Mouse (Mus musculus) left cerebral cortex, adult 11 months (tissue): Measurements from ENCODE around the gene Gm20388.

ENCODE experiments used
- DNase-seq: peaks from one replicate; pipeline ENCODE4 v3.0.0; 2022; ENCODE audit warnings: low spot score

The Gm20388 gene

DNA sequence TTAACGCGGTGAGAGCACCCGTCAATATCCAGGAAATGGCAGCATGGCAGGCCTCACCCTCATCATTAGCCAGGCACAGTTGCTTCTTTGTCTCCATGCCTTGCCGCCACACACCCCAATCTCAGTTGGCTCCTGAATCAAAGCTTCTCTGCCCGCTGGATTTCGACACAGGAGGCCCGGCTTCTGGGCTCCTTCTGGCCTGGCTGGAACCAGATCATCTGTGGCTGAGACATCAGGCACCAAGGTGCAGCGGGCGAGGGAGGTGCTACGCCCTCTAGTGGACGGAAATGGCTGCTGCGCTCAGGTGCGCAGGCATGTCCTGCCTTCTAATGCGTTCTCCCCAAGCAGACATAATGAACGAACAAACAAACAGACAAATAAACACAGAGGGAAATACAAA, 1302.6 kb downstream of the Gm20388 start:
- DNase-seq: no peak

DNA sequence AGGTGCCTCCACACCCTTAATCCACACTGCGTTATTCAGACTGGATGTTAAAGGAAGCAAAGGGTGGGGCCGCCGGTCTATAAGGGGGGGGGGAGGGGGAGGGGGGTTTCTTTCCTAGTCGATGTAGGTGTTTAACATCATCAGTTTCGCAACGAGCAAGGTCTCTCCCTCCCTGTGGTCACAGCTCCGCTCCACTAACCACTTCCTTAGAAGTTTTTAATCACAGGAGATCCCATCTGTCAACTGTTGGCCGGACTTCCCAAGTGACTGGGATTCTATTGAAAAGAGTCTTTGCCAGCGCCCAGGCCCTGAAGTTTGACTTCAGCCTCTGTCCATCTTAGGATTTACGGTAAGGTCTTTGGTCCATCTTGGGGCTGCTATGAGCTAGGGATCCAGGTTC, 1303.0 kb downstream of the Gm20388 start:
- DNase-seq: no peak

DNA sequence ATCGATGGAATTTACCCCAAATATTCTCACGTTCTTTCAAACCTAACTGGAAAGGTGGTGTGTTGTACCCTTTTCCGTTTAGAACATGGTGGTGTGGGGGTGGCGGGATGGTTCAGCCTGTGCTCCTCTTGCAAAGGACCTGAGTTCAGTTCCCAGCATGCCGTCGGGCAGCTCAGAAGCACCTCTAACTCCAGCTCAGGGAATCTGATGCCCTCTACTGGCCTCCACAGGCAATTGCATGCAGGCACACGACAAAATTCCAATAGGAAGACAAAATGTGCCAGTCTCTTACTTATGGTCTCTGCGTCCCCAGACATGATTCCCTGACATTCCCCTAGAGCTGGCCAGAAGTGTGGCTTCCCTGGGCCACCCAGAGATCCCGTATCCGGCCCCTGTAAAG, 1304.3 kb downstream of the Gm20388 start:
- DNase-seq: no peak

DNA sequence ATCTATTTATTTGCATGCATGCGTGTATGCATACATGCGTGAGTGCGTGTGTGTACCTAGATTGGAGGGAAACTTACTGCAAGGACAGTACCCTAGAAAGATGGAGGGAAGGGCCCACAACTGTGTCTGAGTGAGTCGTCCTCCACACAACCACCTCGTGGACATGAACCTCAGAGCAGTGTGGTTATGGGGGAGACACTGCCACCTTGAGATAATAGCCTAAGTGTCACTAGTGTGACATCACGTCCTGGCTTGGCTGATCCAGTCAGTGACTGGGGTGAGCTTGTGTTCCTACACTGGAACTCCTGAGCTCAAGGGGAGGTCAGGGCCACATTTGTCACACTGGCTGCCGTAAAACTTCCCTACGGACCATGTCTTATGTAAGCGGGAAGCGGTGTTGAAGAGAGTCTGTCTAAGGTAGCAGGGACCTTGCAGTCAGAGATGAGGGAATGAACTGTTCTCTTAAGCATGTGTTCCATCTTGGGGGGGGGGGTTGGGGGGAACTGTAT, 1305.9 kb downstream of the Gm20388 start:
- no peak for DNase-seq

DNA sequence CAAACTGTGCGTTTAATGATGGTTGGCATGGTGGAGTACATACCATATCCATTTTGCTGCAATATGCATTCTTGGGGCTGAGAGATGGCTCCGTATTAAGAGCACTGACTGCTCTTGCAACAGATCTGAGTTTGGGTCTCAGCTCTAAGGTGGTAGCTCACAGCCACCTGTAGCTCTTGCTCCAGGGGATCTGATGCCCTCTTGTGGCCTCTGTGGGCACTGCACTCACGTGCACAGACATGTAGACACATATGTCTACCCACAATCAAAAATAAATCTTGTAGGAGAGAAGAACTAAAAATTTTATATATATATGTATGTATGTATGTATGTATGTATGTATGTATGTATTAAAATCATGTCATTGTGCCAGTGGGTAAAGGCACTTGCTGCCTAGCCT, 1307.8 kb downstream of the Gm20388 start:
- DNase-seq: no peak

DNA sequence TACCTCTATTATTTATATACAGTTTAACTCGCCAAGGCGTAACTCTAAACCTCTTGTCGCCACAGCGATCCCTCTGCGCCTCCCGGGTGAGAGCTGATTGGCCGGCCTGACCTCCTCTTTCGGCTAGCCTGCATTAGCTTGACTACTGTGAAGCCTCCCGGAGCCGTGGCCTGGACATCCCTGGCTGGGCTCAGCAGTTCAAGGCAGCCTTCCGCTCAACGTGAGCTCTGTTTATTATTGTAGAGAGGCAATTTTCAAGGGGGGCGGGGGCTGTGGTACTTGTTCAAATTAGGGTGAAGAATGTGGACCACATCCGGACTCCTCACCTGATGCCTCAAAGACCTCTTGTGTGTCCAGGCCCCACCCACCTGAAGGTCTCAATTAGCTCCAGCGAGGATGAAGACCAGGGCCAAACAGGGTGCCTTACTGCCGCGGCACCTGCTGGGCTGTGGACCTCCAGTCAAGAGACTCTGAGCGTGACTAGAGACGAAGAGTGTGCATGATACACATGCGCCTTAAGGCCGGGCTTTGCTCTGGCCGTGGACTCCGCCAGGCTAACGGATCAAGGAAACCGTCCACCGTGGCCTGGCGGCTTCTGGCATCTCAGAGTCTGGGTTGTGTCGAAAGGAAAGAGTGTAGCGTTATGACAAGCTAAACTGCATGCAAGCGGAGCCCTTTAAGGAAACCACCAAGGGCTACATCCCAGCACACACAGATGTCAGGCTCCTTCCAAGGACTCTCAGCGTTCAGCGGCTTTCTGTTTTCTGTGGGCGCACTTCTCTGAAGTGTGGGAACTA, 1309.7 kb downstream of the Gm20388 start:
- no peak for DNase-seq

DNA sequence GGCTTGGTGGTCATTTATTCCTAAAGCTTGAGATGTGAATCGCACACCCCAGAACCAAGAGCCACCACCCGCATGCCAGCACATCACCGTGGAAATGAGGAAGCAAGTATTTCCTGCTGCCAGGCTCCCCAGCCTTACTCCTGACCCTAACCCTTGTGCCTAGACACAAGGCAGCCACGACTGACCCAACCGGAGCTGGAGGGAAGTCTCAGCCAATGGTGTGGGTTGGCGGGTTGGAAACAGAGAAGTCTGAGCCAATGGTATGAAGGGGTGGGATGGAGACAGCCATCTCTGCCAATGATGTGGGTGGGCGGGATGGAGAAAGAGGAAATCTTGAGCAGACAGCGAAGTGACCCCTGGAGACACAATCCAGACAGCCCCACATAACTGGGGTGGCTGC, 1314.1 kb downstream of the Gm20388 start:
- no peak for DNase-seq

DNA sequence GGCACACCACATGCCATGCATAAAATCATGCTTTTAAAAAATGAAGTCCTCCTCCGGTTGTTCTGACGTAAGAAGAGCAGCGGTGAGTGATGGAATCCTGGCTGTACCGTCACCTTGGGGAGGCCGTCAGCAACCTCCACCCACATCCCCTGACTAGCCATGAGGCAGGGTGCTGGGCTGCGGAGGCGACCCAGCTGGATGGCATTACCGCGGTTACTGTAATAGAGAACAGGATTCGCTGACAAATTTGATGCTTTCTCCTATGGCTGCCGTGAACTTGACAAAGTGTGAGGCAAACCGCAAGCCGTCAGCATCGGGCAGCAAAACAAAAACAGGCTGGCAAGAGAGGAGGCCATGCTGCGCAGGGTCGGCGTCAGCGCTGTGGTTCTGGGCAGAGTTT, 1317.1 kb downstream of the Gm20388 start:
- DNase-seq: no peak

DNA sequence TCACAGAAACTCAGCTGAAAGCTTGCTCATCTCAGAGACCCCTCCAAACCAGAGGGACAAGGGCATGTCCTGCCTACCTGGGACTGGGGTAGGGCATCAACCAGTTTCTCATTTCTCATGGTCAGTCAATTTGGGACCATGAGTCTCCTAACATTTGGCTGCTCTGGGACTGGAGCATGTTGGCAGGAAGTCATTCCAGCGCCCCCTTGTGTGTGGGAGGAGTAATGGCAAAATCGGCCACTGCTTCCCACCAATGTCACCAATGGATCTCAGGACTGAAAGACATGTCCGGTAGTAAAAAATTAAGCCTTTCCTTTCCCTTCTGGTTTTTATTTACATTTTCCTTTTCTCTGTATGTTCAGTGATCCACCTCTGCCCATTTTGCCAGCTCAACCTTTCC, 1318.3 kb downstream of the Gm20388 start:
- no peak for DNase-seq

DNA sequence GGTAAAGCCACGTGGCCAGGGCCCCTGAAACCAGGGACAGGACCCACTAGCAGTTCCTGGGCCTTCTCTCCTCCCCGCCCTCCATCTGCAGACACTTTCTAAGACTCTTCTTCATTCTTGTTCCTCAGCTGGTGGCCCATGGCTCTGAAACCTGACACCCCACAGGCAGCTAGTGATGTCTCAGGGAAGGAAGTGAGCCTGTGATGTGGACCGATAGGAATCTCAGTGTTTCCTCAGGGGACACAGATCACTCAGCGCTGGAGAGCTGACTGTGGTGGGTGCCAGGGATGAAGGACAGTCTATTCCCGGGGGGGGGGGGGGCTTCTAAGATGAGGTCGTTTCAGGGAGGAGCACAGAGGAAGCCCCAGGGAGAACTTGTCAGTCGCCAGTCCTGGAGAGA, 1318.9 kb downstream of the Gm20388 start:
- DNase-seq: no peak

DNA sequence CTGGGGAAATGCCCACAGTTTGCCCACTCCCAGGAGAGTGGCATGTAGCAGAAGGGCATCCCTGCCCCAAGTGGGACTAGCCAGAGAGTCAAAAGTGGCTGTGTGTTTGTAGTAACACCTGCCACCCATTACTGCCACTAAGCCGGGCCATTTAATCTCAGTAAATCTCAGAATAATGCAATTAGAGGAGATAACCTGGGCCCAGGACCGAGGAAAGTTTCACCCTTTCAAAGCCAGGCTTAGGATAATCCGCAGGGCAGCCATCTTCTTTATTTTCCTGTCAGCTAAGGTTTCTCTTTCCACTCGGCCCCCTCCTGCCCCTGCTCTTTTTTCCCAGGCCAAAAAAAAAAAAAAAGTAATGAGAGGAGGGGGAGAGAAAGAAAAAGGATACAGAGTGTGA, 1322.6 kb downstream of the Gm20388 start:
- no peak for DNase-seq

DNA sequence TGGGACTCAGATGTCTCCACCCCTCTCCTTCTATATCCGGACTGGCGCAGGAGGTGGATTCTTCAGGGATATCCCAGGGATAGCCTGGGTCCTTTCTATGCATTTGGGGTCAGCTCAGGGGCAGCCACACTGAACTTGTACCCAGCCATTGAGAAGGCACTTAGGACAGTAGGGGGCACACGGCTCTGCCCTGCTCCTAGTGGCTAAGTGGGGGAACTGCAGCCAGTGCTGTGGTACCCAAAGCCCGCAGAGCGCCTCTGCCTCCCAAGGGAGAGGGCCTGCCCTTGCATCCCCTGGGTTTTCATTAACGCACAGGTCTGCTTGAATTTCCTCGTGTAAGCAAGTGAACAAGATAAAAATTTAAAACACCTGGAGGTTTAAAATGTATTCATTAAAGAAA, 1324.3 kb downstream of the Gm20388 start:
- no peak for DNase-seq

DNA sequence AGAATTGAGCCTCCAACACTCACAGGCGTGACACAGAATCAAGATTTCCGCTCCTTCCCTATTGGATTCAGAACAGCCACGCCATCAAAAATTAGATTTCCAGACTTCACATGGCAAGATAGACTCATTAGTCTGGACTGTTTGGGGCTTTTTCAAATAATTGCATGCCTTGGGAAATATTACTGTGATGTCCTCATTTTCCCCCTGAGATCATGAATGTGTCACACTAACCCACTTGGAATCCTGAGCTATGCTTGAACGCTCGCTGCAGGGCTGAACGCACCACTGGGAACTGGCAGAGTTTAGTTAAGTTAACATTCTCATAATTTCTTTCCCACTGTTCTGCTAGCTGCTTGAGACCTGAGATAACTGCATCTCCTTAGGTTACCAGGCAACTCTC, 1329.0 kb downstream of the Gm20388 start:
- DNase-seq: no peak

DNA sequence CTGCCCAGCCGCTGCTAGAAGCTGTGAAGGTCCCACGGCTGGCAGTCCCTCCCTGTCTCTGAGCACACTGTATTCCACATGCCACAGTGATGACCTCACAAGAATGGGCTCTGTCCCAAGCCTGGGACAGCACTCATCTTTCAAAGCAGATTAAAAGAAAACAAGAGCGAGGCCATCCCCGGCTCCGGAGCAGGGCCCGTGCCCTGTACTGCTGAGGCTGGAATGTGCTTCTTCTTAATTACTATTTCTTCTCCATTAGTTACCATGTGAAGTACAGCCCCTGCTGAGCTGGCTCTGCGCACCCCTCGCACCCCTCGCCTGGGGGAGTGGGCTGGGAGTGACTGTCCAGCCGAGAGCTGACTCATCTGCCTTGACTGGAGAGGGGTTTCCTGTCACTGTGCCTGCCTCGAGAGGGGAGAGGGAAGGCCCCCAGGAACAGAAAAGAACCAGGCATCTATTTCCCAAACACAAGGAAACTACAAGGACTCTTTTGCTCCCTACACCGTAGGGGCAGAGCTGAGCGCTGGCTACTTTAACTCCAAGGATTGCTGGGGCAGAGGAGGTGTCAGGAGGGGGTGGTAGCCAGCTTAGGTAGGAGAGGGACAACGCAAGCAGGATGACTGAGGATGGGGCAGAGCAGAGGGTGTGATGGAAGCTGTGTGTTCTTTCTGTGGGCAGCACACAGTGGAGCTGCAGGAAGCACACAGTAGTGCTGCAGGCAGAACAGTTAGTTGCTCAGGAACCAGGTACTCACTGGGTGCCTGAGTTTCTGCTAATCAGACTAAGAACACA, 1331.3 kb downstream of the Gm20388 start:
- no peak for DNase-seq

DNA sequence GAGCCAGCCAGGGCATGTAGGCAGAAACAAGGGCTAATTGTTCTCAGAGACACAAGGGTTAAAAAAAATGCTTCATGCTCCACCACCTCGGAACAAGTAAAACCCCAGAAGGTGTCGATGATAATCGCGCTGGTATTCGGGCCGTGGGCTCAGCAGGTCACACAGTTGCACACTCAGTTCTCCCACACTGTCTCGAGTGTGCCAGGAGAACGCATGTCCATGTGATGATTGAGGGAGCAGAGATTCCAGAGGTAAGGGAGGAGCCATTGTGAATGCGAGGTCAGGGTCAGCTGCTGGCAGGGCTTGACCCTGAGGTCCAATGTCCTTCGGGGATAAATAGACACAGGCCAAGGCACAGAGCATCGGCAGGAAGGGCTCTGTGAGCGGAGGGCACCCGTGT, 1332.0 kb downstream of the Gm20388 start:
- no peak for DNase-seq

DNA sequence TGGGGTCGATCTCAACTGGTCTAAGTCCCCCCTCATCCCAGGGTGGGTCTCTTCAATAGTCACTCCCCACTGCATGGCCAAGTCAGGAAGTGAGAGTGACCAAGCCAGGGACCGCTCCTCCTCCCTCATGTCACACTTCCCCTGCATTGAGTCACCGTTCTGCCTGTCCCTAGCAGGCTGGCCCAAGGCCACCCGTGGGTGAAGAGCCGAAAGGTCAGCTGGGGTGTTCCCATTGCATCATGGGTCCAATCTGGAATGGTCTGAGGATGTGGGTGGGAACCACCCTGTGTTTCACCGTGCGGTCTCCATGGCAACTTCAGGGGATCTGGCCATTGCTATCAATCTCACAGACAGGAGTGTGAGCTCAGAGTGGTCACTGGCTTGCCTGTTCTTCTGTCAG, 1338.2 kb downstream of the Gm20388 start:
- DNase-seq: no peak

DNA sequence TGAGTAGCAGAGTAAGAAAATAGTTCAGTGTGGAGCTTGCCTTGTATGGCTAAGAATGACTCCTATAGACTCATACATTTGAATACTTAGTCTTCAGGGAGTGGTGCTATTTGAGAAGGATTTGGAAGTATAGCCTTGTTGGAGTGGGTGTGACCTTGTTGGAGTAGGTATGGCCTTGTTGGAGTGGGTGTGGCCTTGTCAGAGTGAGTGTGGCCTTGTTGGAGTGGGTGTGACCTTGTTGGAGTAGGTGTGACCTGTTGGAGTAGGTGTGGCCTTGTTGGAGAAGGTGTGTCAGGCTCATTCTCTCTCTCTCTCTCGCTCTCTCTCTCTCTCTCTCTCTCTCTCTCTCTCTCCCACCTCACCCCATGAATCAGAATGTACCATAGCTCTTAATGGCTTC, 1338.8 kb downstream of the Gm20388 start:
- DNase-seq: no peak

DNA sequence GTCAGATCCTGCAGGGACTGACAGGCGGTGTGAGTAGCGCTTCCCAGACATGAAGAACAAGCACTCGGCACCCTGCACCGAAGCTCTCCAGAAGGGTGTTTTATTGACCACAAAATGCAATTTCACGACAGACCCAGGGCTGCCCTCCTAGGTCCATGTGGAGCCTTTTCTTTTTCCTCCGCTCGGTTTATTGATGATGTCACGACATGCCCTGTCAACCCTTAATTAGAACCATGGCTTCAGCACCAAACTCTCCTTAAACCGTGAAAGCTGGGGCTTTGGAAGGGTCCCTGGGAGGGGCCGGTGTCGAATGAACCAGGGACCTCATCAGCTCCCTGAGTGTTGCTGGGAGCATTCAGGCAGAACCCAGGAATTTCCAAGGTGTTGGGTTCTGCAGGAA, 1340.4 kb downstream of the Gm20388 start:
- no peak for DNase-seq

DNA sequence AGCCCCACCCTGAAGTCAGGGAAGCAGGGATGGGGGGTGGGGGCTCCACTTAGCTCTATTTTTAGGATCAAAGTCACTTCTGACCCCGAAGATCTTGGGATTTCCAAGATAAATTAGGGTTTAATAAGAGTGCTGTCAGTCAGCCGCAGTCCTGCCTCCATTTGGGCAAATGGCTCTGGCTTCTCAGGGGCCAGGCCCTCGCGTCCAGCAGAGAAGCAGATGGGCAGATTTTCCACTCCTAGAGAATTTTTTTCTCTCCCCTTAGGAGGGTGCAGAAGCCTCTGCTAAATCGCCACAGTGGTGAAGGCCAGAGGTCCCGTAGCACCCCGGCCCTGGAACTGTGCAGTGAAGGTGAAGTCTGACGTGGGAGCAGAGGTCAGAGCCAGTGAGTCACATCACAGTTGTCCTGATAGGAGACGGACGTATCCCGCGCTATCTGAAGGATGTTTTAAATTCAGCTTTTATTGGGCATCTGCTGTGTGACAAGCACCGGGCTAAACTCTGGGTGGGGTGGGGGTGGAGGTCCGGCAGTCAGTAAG, 1345.2 kb downstream of the Gm20388 start:
- DNase-seq: no peak

DNA sequence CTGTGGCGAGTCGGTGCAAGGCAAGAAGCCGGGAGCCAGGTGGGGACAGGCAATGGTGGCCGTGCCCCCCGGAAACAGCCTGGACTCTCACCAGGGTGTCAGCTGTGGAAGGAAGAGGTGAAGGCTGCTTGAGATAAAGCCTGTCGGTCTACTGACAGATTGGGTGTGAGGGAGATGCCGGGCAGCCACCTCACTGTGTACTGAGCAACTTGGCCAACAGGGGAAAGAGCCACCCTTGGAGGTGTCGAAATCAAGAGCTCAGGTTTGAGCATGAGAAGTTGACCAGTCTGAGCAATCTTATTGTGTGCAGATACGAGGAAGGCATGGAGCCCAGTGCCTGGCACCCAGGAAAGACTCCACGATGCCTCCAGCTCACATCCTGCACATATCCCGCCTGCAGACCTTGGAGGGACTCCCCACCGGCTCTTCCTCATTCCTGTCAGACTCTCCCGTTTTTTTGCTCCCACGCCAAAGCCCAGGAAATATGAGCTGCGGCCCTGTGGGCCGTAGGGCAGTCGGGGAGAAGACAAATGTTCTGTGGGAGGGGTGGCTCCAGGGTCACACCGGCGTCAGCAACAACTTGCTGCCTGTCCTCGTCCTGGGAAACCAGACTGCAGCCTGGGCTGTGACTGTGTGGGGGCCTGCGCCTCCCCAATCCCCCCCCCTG, 1347.6 kb downstream of the Gm20388 start:
- no peak for DNase-seq

DNA sequence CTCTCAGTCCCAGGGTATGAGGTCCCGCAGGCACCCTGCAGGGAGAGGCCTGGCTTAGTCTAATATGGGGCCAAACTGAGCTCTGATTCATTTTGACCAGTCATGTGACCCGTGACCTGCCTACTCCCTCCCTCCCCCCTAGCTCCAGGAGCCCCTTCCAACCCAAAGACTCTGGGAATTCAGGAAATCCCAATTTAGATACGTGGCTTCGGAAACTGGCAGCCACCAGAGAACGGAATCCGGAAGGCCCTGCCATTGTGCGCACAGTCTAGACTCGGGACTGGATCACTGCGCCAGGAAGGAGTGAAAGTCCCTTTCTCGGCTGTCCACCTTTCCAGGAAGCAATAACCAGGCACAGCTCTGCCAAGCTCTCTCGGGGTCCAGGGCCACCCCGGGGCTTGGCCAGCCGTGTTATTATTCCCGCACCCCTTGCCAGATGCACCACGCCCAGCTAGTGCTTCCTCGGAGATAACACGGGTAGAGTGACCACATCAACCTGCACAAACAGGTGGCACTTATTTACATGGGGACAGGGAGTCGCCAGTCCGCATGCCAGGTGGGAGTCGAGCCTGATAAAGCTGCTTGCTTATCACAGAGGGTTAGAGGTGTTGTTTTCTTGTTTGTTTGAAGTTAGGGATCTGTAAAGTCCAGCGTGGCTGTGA, 1352.2 kb downstream of the Gm20388 start:
- DNase-seq: no peak

DNA sequence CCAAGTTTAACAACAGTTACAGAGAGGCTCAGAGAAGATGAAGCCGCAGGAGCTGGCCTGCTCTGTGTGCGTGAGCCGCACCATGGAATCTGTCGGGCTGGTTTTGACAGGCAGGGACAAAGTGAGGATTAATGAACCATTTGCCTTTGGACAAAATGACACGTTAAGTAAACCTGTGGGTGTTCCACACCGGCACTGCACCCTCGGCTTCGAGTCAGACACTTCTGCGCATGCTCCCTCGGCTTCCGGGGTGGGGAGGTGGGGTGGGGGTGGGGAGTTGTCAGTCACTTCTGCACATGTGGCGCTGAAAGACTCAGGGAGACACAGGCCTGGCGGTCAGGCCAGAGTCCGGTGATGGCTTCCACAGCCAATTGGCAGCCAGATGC, 1352.7 kb downstream of the Gm20388 start:
- DNase-seq: no peak
